Mouse (Mus musculus) MEL (cell line): ENCODE results near the gene Rock2. TPM values are rescaled to one million over a fixed set of nuclear protein-coding genes. Genes with fewer than 3 reads are reported as not detected.

Experiments
- DNase-seq: peaks from one replicate; pipeline ENCODE4 v3.0.0; 2011; ENCODE audit warnings: low read depth, low spot score
- H3K27ac ChIP-seq: 2 replicates; pipeline ENCODE4 v1.5.1; 2012; ENCODE audit warnings: low read depth, mild to moderate bottlenecking, control low read depth, low read length, moderate library complexity; ENCODE audit not compliant: control insufficient read depth
- H3K27me3 ChIP-seq, 2 experiments: fragments of 150-350 bp in 1 of 2; sonication (generic) in 1 of 2; 2 replicates each; pipeline ENCODE4 v1.6.1; 2012; ENCODE audit warnings: low read length in 2 of 2, mild to moderate bottlenecking in 2 of 2, improper control_type of control experiment in 1 of 2, moderate library complexity in 1 of 2; ENCODE audit not compliant: insufficient read depth in 2 of 2, control insufficient read depth in 1 of 2
- H3K36me3 ChIP-seq, 2 experiments: 2 replicates each; pipeline ENCODE4 v1.6.1; 2012 to 2014; ENCODE audit warnings: low read length in 2 of 2, improper control_type of control experiment in 1 of 2, inconsistent platforms in 1 of 2, mild to moderate bottlenecking in 1 of 2; ENCODE audit not compliant: insufficient read depth in 2 of 2, control insufficient read depth in 1 of 2
- H3K4me1 ChIP-seq, 2 experiments: fragments of 150-350 bp in 1 of 2; sonication (generic) in 1 of 2; 2 replicates each; pipeline ENCODE4 v1.6.1; 2012; ENCODE audit warnings: low read length in 2 of 2, improper control_type of control experiment in 1 of 2, mild to moderate bottlenecking in 1 of 2; ENCODE audit not compliant: insufficient read depth in 2 of 2, control insufficient read depth in 1 of 2
- H3K4me3 ChIP-seq, 2 experiments: fragments of 150-350 bp in 1 of 2; sonication (generic) in 1 of 2; 2 replicates each; pipeline ENCODE4 v1.5.1; 2012; ENCODE audit warnings: low read depth in 2 of 2, low read length in 2 of 2, mild to moderate bottlenecking in 2 of 2, moderate library complexity in 2 of 2, control low read depth in 1 of 2, improper control_type of control experiment in 1 of 2; ENCODE audit not compliant: control insufficient read depth in 1 of 2, insufficient read depth in 1 of 2
- H3K79me2 ChIP-seq: 2 replicates; pipeline ENCODE4 v1.6.1; 2012; ENCODE audit warnings: mild to moderate bottlenecking, low read length, moderate library complexity; ENCODE audit not compliant: control insufficient read depth, poor library complexity, insufficient read depth
- H3K9ac ChIP-seq: 2 replicates; pipeline ENCODE4 v1.6.1; 2012; ENCODE audit warnings: low read depth, mild to moderate bottlenecking, control low read depth, low read length, moderate library complexity; ENCODE audit not compliant: control insufficient read depth, poor library complexity, severe bottlenecking
- H3K9me3 ChIP-seq: fragments of 150-350 bp; sonication (generic); replicated peaks from 2 replicates; pipeline ENCODE4 v1.6.1; 2012; ENCODE audit warnings: mild to moderate bottlenecking, low read length, improper control_type of control experiment, moderate library complexity; ENCODE audit not compliant: insufficient read depth
- CHD1 ChIP-seq: IDR thresholded peaks from 2 replicates; pipeline ENCODE4 v1.6.1; 2012; ENCODE audit warnings: low read depth, mild to moderate bottlenecking, inconsistent platforms, low read length, improper control_type of control experiment
- CTCF ChIP-seq, 3 experiments: IDR thresholded peaks in 2 of 3; conservative IDR thresholded peaks in 1 of 3; 2 replicates each; pipeline ENCODE4 v1.5.1; 2011 to 2012; ENCODE audit warnings: low read length in 3 of 3, low read depth in 2 of 3, mild to moderate bottlenecking in 2 of 3, improper control_type of control experiment in 1 of 3, inconsistent platforms in 1 of 3, mixed read lengths in 1 of 3, moderate library complexity in 1 of 3; ENCODE audit not compliant: control insufficient read depth in 1 of 3, insufficient read depth in 1 of 3, poor library complexity in 1 of 3, severe bottlenecking in 1 of 3
- EP300 ChIP-seq, 2 experiments: IDR thresholded peaks; 2 replicates each; pipeline ENCODE4 v1.6.1; 2011; ENCODE audit warnings: improper control_type of control experiment in 2 of 2, low read length in 2 of 2, low read depth in 1 of 2, mild to moderate bottlenecking in 1 of 2
- MAFK ChIP-seq: IDR thresholded peaks from 2 replicates; pipeline ENCODE4 v1.6.1; 2011; ENCODE audit warnings: low read depth, mild to moderate bottlenecking, low read length, improper control_type of control experiment, borderline replicate concordance
- MAX ChIP-seq: IDR thresholded peaks from 2 replicates; pipeline ENCODE4 v1.6.1; 2011; ENCODE audit warnings: low read length, improper control_type of control experiment
- MYC ChIP-seq: IDR thresholded peaks from 2 replicates; pipeline ENCODE4 v1.6.1; 2011; ENCODE audit warnings: low read depth, mild to moderate bottlenecking, low read length, improper control_type of control experiment, moderate library complexity
- SMC3 ChIP-seq: IDR thresholded peaks from 2 replicates; pipeline ENCODE4 v1.6.1; 2011; ENCODE audit warnings: low read depth, low read length, improper control_type of control experiment
- USF1 ChIP-seq: IDR thresholded peaks from 2 replicates; pipeline ENCODE4 v1.6.1; 2014; ENCODE audit warnings: low read depth, mild to moderate bottlenecking, inconsistent platforms, low read length, improper control_type of control experiment, moderate library complexity
- polyA plus RNA-seq, 2 experiments: library from polyadenylated mRNA; stranded (reverse) in 1 of 2; unstranded in 1 of 2; fragments of >175 nt in 1 of 2; fragments of >200 nt in 1 of 2; gene quantifications; 2 replicates each; pipeline versions ENCODE4 v1.2.1 to v1.2.4; 2012; ENCODE audit warnings: low replicate concordance in 2 of 2, low read depth in 1 of 2; ENCODE audit not compliant: insufficient read length in 2 of 2, insufficient read depth in 1 of 2, missing spikeins in 1 of 2
- total RNA-seq: library from RNA; depleted of rRNA; stranded (reverse); fragments of 300-350 nt; gene quantifications from 2 replicates; pipeline ENCODE4 v1.2.3, GENCODE M21; 2012

The Rock2 gene
- total and polyA plus RNA-seq, 3 experiments: 10.9 to 46.4 (median 14.4) TPM

DNA sequence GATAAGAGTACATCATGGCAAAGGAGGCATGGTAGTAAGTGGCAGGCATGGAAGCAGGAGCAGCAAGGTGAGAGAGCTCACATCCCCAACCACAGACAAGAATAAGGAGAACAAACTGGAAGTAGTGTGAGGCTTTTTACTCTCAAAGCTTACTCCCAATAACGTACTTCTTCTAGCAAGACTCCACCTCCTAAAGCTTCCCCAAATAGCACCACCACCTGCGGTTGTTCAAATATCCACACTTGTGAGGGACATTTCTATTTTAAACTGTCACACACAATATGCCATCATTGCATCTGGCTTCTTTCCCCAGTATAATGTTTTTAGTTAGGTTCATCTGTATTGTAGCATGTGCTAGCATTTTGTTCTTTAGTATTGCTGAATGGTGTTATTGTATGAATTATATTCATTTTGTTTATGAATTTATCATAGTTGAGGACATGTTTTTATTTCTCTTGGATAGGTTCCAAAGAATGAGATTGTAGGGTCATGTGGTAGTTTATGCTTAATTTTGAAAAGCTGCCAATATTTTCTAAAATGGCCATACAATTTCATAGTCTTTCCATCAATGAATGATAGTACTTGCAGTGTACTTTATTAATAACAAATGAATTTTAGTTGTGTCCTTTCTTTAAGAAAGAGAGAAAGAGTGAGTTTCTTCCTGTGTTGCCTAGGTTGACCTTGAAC lies 9.4 kb downstream of the Rock2 start:
- Histone ChIP-seq H3K4me1 (peaks cover 8 to 17% of the 10 kb centered on the region in 2 experiments), H3K4me3 (no peak overlapping the region), H3K9ac (no peak overlapping the region), H3K27ac (no peak overlapping the region), H3K36me3 (peaks cover 0 to 30% of the 10 kb centered on the region in 2 experiments; a peak in 2 of 4 replicates)
- DNase-seq: peak; percentile 31
- TF ChIP-seq USF1 (peak; percentile 55), CHD1 (no peak), CTCF (IDR thresholded peaks at IDR 0.05 in 2 of 3, conservative IDR thresholded peaks at IDR 0.05 in 1 of 3; ENCODE audit: control insufficient read depth in 1 of 3, insufficient read depth in 1 of 3, low read depth in 2 of 3, low read length in 3 of 3, poor library complexity in 1 of 3, severe bottlenecking in 1 of 3) (no peak), MYC (0 out of 2 replicates have a peak, but pooled peaks have one; percentile 17), MAX (0 out of 2 replicates have a peak, but pooled peaks have one; percentile 30)
- TF ChIP-seq, all 39 proteins: peak for 3
- H3K79me2 ChIP-seq: peaks cover 47% of the 10 kb centered on the region
- H3K27me3 ChIP-seq: no peaks in the 10 kb centered on the region
- H3K9me3 ChIP-seq: no peaks in the 10 kb centered on the region

DNA sequence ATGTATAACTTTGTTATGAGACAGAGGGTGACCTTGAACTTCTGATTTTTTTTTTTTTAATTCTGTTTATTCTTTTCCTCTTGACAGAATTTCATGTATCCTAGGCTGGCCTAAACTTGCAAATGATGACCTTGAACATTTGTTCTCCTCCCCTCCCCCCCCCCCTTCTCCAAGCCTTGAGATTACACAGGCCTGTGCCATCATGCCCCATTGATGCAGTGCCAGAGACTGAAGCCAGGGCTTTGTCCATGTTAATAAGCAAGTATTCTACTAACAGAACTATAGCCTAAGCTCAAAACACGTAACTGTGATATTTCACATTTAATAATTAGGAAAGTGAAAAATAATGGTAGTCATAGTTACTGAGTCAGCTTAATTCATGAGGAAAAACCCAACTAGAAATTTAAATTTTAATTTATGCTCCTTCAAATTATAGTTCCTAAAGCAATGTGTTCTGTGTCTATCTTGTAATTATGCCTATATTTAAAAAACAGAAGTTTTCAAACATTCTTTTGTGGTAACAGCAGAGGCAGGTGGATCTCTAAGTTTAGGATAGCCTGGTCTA lies 12.7 kb downstream of the Rock2 start:
- H3K36me3 ChIP-seq: peaks cover 0 to 22% of the 10 kb centered on the region in 2 experiments; a peak in 2 of 4 replicates
- peaks cover 0 to 6% of the 10 kb centered on the region in 2 experiments; a peak in 2 of 4 replicates for H3K4me1 ChIP-seq
- H3K9me3 ChIP-seq: no peaks in the 10 kb centered on the region
- DNase-seq: no peak
- H3K79me2 ChIP-seq: peaks cover 54% of the 10 kb centered on the region
- peak; percentile 94 for TF ChIP-seq MAFK
- no peak for TF ChIP-seq MAX
- H3K27ac ChIP-seq: no peak overlapping the region
- no peaks in the 10 kb centered on the region for H3K27me3 ChIP-seq
- H3K4me3 ChIP-seq: no peak overlapping the region
- no peak overlapping the region for H3K9ac ChIP-seq

DNA sequence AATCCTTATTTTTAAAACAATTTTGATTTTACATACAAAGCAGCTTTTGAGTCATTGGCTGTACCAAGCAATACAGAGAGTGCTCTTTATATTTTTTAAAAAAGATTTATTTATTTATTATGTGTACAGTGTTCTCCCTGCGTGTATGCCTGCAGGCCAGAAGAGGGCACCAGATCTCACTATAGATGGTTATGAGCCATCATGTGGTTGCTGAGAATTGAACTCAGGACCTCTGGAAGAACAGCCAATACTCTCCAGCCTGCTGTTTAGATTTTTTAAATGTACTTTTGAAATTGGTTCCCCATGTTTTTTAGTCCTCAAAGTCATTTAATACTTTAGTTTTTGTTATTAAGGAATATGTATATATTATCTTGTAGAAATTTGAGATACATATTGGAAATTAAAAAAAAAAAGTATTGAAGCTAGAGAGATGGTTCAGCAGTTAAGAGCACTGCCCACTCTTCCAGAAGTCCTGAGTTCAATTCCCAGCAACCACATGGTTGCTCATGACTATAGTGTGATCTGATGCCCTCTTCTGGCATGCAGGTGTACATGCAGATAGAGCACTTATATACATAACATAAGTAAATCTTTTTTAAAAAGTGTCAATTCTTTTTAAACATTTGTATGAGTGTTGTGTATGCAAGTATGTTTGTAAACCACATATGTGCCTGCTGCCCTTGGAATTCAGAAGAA lies 13.4 kb downstream of the Rock2 start:
- 0 out of 2 replicates have a peak, but pooled peaks have one; percentile 15 for TF ChIP-seq SMC3
- TF ChIP-seq EP300 (IDR thresholded peaks at IDR 0.05; ENCODE audit: low read depth in 1 of 2, low read length in 2 of 2): no peak
- TF ChIP-seq CTCF (IDR thresholded peaks at IDR 0.05 in 2 of 3, conservative IDR thresholded peaks at IDR 0.05 in 1 of 3; ENCODE audit: control insufficient read depth in 1 of 3, insufficient read depth in 1 of 3, low read depth in 2 of 3, low read length in 3 of 3, poor library complexity in 1 of 3, severe bottlenecking in 1 of 3): peak; percentile 23 to 31 (median 30)
- H3K36me3 ChIP-seq: peaks cover 0 to 25% of the 10 kb centered on the region in 2 experiments; a peak in 2 of 4 replicates
- no peak overlapping the region for H3K9ac ChIP-seq
- H3K27me3 ChIP-seq: no peaks in the 10 kb centered on the region
- H3K4me3 ChIP-seq: no peak overlapping the region
- peaks cover 0 to 6% of the 10 kb centered on the region in 2 experiments; a peak in 2 of 4 replicates for H3K4me1 ChIP-seq
- peaks cover 52% of the 10 kb centered on the region for H3K79me2 ChIP-seq
- peak; percentile 35 for DNase-seq
- H3K27ac ChIP-seq: no peak overlapping the region
- no peaks in the 10 kb centered on the region for H3K9me3 ChIP-seq
